Mouse (Mus musculus): ENCODE data around the gene Col28a1.

DNA sequence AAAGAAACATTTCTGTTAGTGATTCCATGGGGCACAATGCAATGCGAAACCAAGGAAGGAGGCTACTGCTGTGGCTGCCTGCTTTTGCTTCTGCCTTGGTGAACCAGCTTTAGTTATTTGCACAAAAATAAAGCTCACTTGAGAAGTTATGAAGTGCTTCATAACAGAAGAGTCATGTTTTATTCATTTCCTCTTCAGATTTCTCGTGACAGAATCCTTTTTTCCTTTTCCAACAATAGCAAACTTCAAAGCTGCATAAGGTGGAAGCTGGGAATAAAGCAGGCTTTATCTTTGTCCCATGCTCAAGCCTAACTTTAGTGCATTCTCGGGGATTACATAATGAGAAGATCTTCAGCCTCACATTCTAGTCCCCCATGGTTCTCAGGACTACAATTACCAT lies 65.9 kb downstream of the Col28a1 start:
- no peak for TF ChIP-seq CTCF (IDR thresholded peaks at IDR 0.05; ENCODE audit: borderline replicate concordance, insufficient read depth, low read depth, low read length)
- no peak for TF ChIP-seq POLR2A (IDR thresholded peaks at IDR 0.05; ENCODE audit: borderline replicate concordance, insufficient read depth, low read length)
